Mouse (Mus musculus) embryonic fibroblast, embryonic 13.5 days (primary cell): ENCODE data around the gene Kif1b.

Source experiments
- CTCF ChIP-seq: IDR thresholded peaks from 2 replicates; pipeline ENCODE4 v1.5.1; 2011; ENCODE audit warnings: mild to moderate bottlenecking, control low read depth, low read length, moderate library complexity, borderline replicate concordance; ENCODE audit not compliant: insufficient read depth
- POLR2A ChIP-seq: IDR thresholded peaks from 2 replicates; pipeline ENCODE4 v1.6.1; 2011; ENCODE audit warnings: low read depth, mild to moderate bottlenecking, control low read depth, low read length, moderate library complexity

DNA sequence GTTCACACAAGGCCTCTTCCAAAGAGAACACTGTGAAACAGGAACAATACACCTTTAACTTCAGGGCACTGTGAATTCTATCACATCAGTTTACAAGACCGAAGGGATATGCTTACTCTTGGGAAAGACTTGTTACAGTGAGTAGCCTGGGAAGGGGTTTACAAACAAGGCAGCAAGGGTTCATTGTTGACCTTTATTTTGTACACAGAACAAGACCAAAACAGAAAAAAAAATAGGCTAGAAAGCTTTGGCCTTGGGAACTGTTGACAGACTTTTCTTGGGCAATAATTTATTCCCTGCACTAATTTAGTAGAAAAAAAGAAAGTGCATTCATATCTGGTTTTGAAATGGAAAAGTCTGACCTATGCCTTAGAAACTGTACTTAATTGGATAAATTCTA, 3.0 kb downstream of the Kif1b start:
- TF ChIP-seq CTCF (no peak), POLR2A (no peak)
